Mouse (Mus musculus): ENCODE measurements at regions not wholly inside any gene's neighbourhood (a gene's known extent, or its start where the extent isn't known, plus 50 kb on each side); places are given as distances from the start of the nearest gene placed in this dataset.

DNA sequence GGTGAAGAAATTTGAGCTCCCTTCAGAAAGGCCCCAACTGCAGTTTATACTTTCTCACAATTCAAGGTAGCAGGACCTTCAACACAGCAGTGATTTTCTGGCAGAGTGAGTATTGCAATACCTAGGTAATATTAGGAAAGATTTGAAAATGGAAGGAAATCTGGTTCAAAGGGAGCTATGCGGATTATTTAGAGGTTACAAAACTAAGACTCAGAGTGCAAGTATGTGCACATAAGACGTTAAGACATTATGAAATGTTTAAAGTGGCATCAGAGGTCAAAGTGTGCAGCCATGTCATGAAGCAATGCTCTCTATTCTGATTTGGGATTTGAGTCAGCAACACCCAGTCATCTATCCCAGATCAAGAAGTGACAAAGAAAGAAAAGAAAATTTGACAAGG, 164.6 kb downstream of the Ptn start:
- H3K9me3 ChIP-seq, result no peaks in the 10 kb centered on the region
- no peaks in the 10 kb centered on the region for H3K36me3 ChIP-seq
- H3K9ac ChIP-seq, result no peak overlapping the region
- H3K27me3 ChIP-seq, result no peaks in the 10 kb centered on the region
- no peak overlapping the region for H3K4me2 ChIP-seq
- no peak for ATAC-seq (ENCODE audit: insufficient number of reproducible peaks, insufficient read depth, low FRiP score, low TSS enrichment, low read depth)
- 71% methylated on average over 2 of the region's 2 CpGs for WGBS
- no peak overlapping the region for H3K4me3 ChIP-seq
- no peaks in the 10 kb centered on the region for H3K4me1 ChIP-seq
- H3K27ac ChIP-seq, result no peak overlapping the region

DNA sequence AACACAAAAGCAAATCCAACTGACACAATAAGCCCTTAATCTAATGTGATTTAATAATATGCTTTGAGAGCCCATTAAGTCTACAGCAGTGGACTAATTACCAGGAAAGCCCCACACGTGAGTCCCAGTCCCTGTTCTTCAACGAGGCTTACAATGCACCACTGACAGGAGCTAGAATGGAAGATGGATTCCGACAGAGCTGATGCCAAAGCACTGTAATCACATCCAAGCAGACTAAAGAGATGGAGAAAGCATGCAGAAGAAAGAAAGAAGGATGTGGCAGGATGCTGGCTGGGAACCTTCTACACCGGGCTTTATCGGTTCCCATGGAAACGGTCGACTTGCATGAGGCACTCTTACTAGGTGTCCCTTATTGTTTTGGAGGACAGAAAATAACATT, 165.1 kb downstream of the Ptn start:
- ATAC-seq (ENCODE audit: insufficient number of reproducible peaks, insufficient read depth, low FRiP score, low TSS enrichment, low read depth), result no peak
- Histone ChIP-seq H3K36me3 (no peaks in the 10 kb centered on the region), H3K4me2 (no peak overlapping the region), H3K27ac (no peak overlapping the region), H3K9ac (no peak overlapping the region), H3K4me1 (no peaks in the 10 kb centered on the region), H3K27me3 (no peaks in the 10 kb centered on the region), H3K9me3 (no peaks in the 10 kb centered on the region), H3K4me3 (no peak overlapping the region)
- WGBS, result 44% methylated on average over 7 of the region's 7 CpGs

DNA sequence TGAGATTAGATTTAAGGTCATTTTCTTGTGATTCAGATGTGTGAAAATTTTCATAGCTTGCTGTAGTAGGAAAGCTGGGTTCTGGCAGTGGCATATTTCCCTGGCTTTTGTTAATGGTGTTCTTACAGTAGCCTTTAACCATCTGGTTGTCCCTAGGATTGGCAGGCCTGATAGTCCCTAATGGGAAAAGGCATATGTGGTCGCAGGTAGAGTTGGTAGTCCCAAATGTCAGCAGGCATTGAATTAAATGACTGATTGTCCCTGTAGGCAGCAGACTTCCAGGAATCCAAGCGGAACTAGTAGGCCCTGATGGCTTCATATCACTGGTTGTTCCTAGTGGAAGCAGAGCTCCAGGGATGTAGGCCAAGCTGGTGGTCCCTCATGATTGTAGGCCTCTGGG, 173.0 kb downstream of the Ptn start:
- WGBS, result 91% methylated on average over 2 of the region's 2 CpGs
- no peaks in the 10 kb centered on the region for H3K4me1 ChIP-seq
- H3K27ac ChIP-seq, result no peak overlapping the region
- no peaks in the 10 kb centered on the region for H3K27me3 ChIP-seq
- no peak overlapping the region for H3K4me3 ChIP-seq
- no peak overlapping the region for H3K9ac ChIP-seq
- no peak overlapping the region for H3K4me2 ChIP-seq
- no peak for ATAC-seq (ENCODE audit: insufficient number of reproducible peaks, insufficient read depth, low FRiP score, low TSS enrichment, low read depth)
- no peaks in the 10 kb centered on the region for H3K9me3 ChIP-seq
- no peaks in the 10 kb centered on the region for H3K36me3 ChIP-seq

DNA sequence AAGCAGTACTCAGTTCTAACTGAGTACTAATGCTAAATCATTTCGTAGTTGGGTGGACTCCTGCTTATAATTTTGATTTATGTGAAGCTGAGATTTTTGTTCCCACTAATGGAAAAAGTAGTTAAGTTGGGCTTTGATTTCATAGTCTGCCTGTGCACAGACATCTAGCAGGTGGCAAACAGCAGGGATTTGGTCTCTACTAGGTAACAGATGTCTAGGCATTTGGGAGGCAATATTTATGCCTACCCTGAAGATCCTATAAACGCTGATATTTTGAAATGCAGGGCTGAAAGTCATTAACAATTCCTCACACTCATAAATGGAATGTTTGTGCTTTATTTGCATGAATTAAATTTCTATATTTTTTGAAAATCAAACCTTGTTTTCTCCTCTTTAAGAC, 182.4 kb downstream of the Ptn start:
- no peak for ATAC-seq (ENCODE audit: insufficient number of reproducible peaks, insufficient read depth, low FRiP score, low TSS enrichment, low read depth)
- Histone ChIP-seq H3K9me3 (no peaks in the 10 kb centered on the region), H3K9ac (no peak overlapping the region), H3K27ac (no peak overlapping the region), H3K27me3 (no peaks in the 10 kb centered on the region), H3K36me3 (no peaks in the 10 kb centered on the region), H3K4me1 (no peaks in the 10 kb centered on the region), H3K4me2 (no peak overlapping the region), H3K4me3 (no peak overlapping the region)
- WGBS, result 65% methylated on average over 2 of the region's 2 CpGs

DNA sequence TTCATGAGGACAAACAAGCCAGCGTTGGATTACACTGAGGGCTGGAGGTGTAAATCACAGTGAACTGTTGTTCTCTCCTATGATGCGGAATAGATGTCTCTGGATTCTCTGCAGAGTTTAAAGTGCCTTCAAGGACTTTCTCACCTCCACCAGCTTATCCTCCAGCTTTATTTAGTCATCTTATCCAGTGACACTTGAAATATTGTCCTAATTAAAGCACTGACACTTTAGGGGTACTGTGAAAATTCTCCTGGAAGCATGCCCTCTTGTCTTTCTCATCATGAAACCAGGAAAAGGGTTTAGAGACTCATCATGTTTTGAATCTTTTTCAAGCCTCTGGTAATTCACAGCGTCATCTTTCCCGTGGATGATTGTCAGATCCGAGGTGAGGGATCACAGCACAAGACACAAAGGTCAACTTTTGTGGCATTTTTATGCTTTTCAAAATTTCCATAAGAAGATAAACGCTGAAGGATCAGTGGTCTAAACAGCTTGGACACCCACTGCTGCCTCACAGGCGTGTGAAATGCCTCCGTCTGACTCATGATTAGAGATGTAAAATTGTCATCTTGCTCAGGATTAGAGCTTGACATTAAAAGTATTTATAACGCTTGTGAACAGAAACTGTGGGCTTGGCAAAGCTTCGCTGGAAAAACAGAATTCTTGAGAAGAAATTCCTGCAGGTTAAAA, 201.6 kb downstream of the Ptn start:
- 68% methylated on average over 10 of the region's 10 CpGs for WGBS
- Histone ChIP-seq H3K27ac (no peak overlapping the region), H3K4me1 (0 out of 2 replicates have a peak, but pooled peaks cover 5% of the 10 kb centered on the region), H3K4me2 (no peak overlapping the region), H3K9me3 (no peaks in the 10 kb centered on the region), H3K36me3 (no peaks in the 10 kb centered on the region), H3K4me3 (no peak overlapping the region), H3K9ac (no peak overlapping the region), H3K27me3 (no peaks in the 10 kb centered on the region)
- ATAC-seq (ENCODE audit: insufficient number of reproducible peaks, insufficient read depth, low FRiP score, low TSS enrichment, low read depth), result no peak

DNA sequence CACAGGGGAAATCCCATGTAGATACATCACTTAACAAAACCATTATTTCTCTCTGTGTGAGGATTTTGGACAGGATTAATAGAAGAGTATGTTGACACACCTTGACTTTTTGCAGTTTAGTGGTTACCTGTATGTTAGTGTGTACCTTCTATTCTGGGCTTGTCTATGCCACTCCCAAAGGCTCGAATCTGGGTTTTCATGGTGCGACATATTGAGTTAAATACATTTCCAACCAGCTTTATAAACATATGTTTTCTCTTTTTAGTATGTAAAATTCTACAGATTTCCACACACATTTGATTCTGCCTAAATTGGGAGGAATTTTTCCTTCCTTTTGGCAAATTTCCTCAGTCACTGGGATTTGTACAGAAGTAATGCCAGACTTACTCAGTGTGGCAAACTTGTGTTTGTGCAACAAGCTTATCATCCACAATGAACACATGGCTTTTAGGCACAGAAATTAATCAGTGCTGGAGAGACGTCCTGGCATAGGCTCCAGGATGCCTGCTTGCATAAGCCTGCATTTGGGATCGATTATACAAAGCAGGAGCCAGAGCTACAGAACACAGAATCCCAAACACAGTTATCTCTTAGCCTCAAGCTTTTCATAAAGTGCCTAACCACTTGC, 204.3 kb downstream of the Ptn start:
- peak; percentile 32; the same call in 1 of the 2 replicates for ATAC-seq (ENCODE audit: insufficient number of reproducible peaks, insufficient read depth, low FRiP score, low TSS enrichment, low read depth)
- H3K4me3 ChIP-seq, result no peak overlapping the region
- H3K4me1 ChIP-seq, result 0 out of 2 replicates have a peak, but pooled peaks cover 5% of the 10 kb centered on the region
- H3K27me3 ChIP-seq, result no peaks in the 10 kb centered on the region
- no peak overlapping the region for H3K9ac ChIP-seq
- WGBS, result 29% methylated on average over 4 of the region's 4 CpGs
- no peaks in the 10 kb centered on the region for H3K36me3 ChIP-seq
- no peak overlapping the region for H3K27ac ChIP-seq
- H3K4me2 ChIP-seq, result no peak overlapping the region
- H3K9me3 ChIP-seq, result no peaks in the 10 kb centered on the region

DNA sequence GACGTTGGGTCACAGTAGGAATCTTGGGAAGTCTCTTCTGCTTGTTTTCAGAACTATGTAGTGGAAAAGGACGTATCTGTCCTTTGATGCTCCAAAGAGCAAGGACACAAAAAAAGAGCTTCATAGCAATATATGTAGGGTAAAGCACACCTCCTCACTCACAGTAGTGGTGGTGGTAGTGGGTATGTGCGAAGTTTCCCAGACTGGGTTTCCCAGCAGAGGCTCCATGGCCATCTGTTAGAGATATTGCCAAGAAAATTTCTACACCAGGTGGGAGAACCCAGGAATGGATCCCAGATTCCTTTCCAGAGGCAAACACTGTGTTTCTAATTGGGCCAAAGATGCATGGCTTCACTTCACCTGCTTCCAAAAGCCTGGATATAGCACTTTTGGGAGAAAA, 205.2 kb downstream of the Ptn start:
- H3K27me3 ChIP-seq, result no peaks in the 10 kb centered on the region
- no peaks in the 10 kb centered on the region for H3K9me3 ChIP-seq
- ATAC-seq (ENCODE audit: insufficient number of reproducible peaks, insufficient read depth, low FRiP score, low TSS enrichment, low read depth), result no peak
- H3K27ac ChIP-seq, result no peak overlapping the region
- 78% methylated on average over 3 of the region's 3 CpGs for WGBS
- H3K4me2 ChIP-seq, result no peak overlapping the region
- no peak overlapping the region for H3K9ac ChIP-seq
- H3K36me3 ChIP-seq, result no peaks in the 10 kb centered on the region
- no peak overlapping the region for H3K4me3 ChIP-seq
- 0 out of 2 replicates have a peak, but pooled peaks cover 5% of the 10 kb centered on the region for H3K4me1 ChIP-seq

DNA sequence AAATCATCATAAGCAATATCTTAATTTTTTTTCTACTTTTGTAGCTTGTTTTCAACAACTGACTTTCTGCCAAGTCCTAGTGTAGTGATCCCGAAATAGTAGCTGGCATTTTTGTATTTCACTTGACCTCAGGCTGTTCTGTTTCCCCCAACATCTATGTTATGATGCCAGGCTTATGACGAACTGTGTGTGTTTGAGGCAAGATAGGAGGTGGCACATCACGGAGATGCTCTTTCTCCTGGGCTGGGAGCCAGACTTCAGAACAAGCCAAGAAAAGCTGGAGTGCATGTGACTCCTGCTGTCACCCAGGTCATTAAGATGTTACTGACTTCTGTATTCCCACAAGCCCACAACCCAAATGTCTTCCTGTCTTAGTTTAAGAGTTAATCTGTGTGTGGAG, 208.7 kb downstream of the Chrm2 start:
- Histone ChIP-seq H3K27me3 (no peaks in the 10 kb centered on the region), H3K36me3 (no peaks in the 10 kb centered on the region), H3K27ac (no peak overlapping the region), H3K4me2 (no peak overlapping the region), H3K4me1 (no peaks in the 10 kb centered on the region), H3K9ac (no peak overlapping the region), H3K9me3 (no peaks in the 10 kb centered on the region), H3K4me3 (no peak overlapping the region)
- WGBS, result 61% methylated on average over 3 of the region's 3 CpGs
- ATAC-seq (ENCODE audit: insufficient number of reproducible peaks, insufficient read depth, low FRiP score, low TSS enrichment, low read depth), result no peak

DNA sequence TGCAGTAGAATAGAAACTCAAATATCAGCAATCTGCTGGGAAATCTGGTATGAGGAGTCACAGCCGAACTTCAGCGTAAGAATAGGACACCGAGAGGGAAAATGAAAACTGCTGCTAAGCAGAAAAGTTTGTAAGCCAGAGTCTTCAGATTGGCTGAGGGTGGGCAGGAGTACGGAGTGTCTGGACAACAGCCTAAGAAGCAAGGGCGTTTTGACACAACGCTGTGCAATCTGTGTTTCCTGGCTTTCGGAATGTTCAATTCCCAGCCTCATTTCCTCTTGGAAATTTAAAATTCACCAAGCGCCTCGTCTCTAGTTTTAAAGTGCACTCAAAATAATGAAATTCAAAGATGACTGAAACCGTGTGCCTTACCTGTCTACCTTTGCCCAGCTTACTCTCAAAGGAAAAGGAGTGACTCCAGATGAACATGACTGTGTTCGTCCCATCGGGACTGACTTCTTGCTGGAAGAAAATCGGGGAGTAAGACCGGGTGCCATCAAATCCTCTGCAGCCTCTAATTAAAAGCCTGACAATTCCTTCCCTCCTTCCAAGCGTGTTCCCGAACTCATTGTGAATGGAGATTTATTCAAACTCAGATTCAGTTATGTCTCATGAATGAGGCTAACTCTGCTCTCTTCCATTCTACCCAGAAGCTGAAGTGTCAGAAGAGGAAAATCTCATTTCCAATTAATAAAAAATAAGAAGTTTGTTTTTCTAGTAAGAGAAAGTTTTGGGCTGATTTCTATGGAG, 203.2 kb downstream of the Chrm2 start:
- no peaks in the 10 kb centered on the region for H3K9me3 ChIP-seq
- no peak overlapping the region for H3K27ac ChIP-seq
- no peaks in the 10 kb centered on the region for H3K36me3 ChIP-seq
- no peaks in the 10 kb centered on the region for H3K27me3 ChIP-seq
- WGBS, result 87% methylated on average over 16 of the region's 16 CpGs
- no peaks in the 10 kb centered on the region for H3K4me1 ChIP-seq
- H3K4me3 ChIP-seq, result no peak overlapping the region
- no peak overlapping the region for H3K4me2 ChIP-seq
- no peak for ATAC-seq (ENCODE audit: insufficient number of reproducible peaks, insufficient read depth, low FRiP score, low TSS enrichment, low read depth)
- H3K9ac ChIP-seq, result no peak overlapping the region

DNA sequence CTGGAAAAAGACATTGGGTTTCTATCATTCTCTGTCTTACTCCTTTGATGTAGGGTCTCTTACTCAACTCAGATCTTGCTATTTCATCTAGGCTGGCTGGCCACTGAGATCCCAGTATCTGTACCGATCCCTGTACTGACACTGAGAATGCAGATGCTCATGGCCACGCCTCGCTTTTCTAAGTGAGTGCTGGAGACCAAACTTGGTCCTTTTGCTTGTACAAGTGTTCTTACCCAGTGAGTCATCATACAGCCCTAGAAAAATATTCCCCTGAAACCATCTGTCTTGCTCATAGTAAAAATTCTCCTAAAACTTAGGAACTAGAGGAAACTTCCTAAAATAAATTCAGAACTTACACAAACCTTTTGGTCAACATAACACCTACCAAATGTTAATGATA, 193.2 kb downstream of the Chrm2 start:
- H3K4me1 ChIP-seq, result no peaks in the 10 kb centered on the region
- no peaks in the 10 kb centered on the region for H3K9me3 ChIP-seq
- no peak overlapping the region for H3K4me3 ChIP-seq
- no peak overlapping the region for H3K9ac ChIP-seq
- no peak for ATAC-seq (ENCODE audit: insufficient number of reproducible peaks, insufficient read depth, low FRiP score, low TSS enrichment, low read depth)
- no peak overlapping the region for H3K27ac ChIP-seq
- H3K36me3 ChIP-seq, result no peaks in the 10 kb centered on the region
- H3K27me3 ChIP-seq, result no peaks in the 10 kb centered on the region
- H3K4me2 ChIP-seq, result no peak overlapping the region
- 93% methylated on average over 3 of the region's 3 CpGs for WGBS

Data from embryonic facial prominence, embryonic 13.5 days (tissue).